Mouse (Mus musculus) hematopoietic stem cell, adult 5-6 weeks (primary cell): ENCODE data around the gene Vmn1r126. TPM values are rescaled to one million over a fixed set of nuclear protein-coding genes. Genes with fewer than 3 reads are reported as not detected.
"Not testable (repeated sequence)": the region's sequence is repeated elsewhere in the genome, so short reads cannot be mapped to it uniquely, and the experiment has no call there.

ENCODE experiments used
- ATAC-seq, 2 experiments: fragments of 125-278 bp in 1 of 2; replicated peaks in 1 of 2; 2 replicates each; pipeline ENCODE4 v1.8.0; 2016 to 2017; ENCODE audit warnings: inconsistent platforms in 2 of 2, mild to moderate bottlenecking in 2 of 2, moderate number of reproducible peaks in 2 of 2, low read depth in 1 of 2, moderate TSS enrichment in 1 of 2; ENCODE audit not compliant: low FRiP score in 2 of 2, poor library complexity in 2 of 2, severe bottlenecking in 2 of 2, insufficient read depth in 1 of 2, low TSS enrichment in 1 of 2
- total RNA-seq: library from RNA; stranded (forward); fragments of 172-1452, 232-1000 nt; gene quantifications from 2 replicates; pipeline ENCODE4 v1.2.3, GENCODE M21; 2017

Gene Vmn1r126
- not detected in 2 replicates for total RNA-seq

- not testable (repeated sequence) for ATAC-seq
Measured at GRCm38 (mm10) chr7:21301367-21301766, at the start of gene Vmn1r126. Gene Vmn1r126 (minus strand): TSS chr7:21301467.

- ATAC-seq, result not testable (repeated sequence)
Measured at GRCm38 (mm10) chr7:21349073-21349472, 47.8 kb upstream of the Vmn1r126 start, which contains the start of gene Vmn1r128. Gene Vmn1r128 (plus strand): TSS chr7:21349373.

GRCm38 (mm10) chr7:21319761-21320160, 18.5 kb upstream of the Vmn1r126 start, which contains the start of gene Vmn1r127:
Gene Vmn1r127 (minus strand): TSS chr7:21319861.
- ATAC-seq, result not testable (repeated sequence)

GRCm38 (mm10) chr7:21271879-21272278, 29.4 kb downstream of the Vmn1r126 start, which contains the start of gene Vmn1r125:
Gene Vmn1r125 (plus strand): TSS chr7:21272179.
- ATAC-seq, result not testable (repeated sequence)

- not testable (repeated sequence) for ATAC-seq
Measured at GRCm38 (mm10) chr7:21260517-21260916, 40.8 kb downstream of the Vmn1r126 start, which contains the start of gene Vmn1r124. Gene Vmn1r124 (minus strand): TSS chr7:21260617.

Other genes starting within 250 kb of the Vmn1r126 start
- gene Vmn1r120, start 247.7 kb downstream of the Vmn1r126 start, total RNA-seq, result not detected in 2 replicates
- not detected in 2 replicates for gene Vmn1r121, start 203.0 kb downstream of the Vmn1r126 start, total RNA-seq
- not detected in 2 replicates for gene Vmn1r122, start 167.3 kb downstream of the Vmn1r126 start, total RNA-seq
- not detected in 2 replicates for gene Vmn1r123, start 139.3 kb downstream of the Vmn1r126 start, total RNA-seq
- not detected in 2 replicates for gene Gm5157, start 111.0 kb downstream of the Vmn1r126 start, total RNA-seq
- not detected in 2 replicates for gene Vmn1r124, start 40.9 kb downstream of the Vmn1r126 start, total RNA-seq
- not detected in 2 replicates for gene Vmn1r125, start 29.3 kb downstream of the Vmn1r126 start, total RNA-seq
- gene Vmn1r127, start 18.4 kb upstream of the Vmn1r126 start, total RNA-seq, result not detected in 2 replicates
- not detected in 2 replicates for gene Vmn1r128, start 47.9 kb upstream of the Vmn1r126 start, total RNA-seq
- not detected in 2 replicates for gene Vmn1r129, start 59.8 kb upstream of the Vmn1r126 start, total RNA-seq
- not detected in 2 replicates for gene Gm6882, start 131.3 kb upstream of the Vmn1r126 start, total RNA-seq
- not detected in 2 replicates for gene Vmn1r130, start 210.3 kb upstream of the Vmn1r126 start, total RNA-seq
- gene Vmn1r131, start 244.6 kb upstream of the Vmn1r126 start, total RNA-seq, result not detected in 2 replicates